Mouse (Mus musculus): Measurements from ENCODE around the gene Gm37240. TPM values are rescaled to one million over a fixed set of nuclear protein-coding genes. Genes with fewer than 3 reads are reported as not detected.
"Not testable (repeated sequence)": the region's sequence is repeated elsewhere in the genome, so short reads cannot be mapped to it uniquely, and the experiment has no call there.

Gene Gm37240
- polyA plus RNA-seq, 1 experiment from 2014 or later = 0.16 TPM

GRCm38 (mm10) chr3:84582023-84582912 lies 1305.0 kb downstream of the Gm37240 start, which contains the start of gene Arfip1:
TSS of gene Arfip1 (minus strand) at chr3:84582625.
- under 1% methylated on average over 67 of the region's 70 CpGs for WGBS

GRCm38 (mm10) chr3:84581696-84582022 lies 1305.7 kb downstream of the Gm37240 start:
- Histone ChIP-seq H3K36me3 (no peaks in the 10 kb centered on the region), H3K27ac (peak overlapping the region; percentile 91), H3K27me3 (no peaks in the 10 kb centered on the region), H3K4me3 (replicated peaks) (peak overlapping the region; percentile 88), H3K4me1 (replicated peaks) (peaks cover 31% of the 10 kb centered on the region), H3K4me2 (replicated peaks) (peak overlapping the region; percentile 95), H3K9me3 (no peaks in the 10 kb centered on the region), H3K9ac (replicated peaks) (peak overlapping the region; percentile 85)
- WGBS = 0% methylated on average over 4 of the region's 4 CpGs
- ATAC-seq = no peak

More at GRCm38 (mm10) chr3:84582023-84582912, 1305.0 kb downstream of the Gm37240 start, which contains the start of gene Arfip1:
- peaks cover 31% of the 10 kb centered on the region for H3K4me1 ChIP-seq (replicated peaks)
- peak; percentile 100 for ATAC-seq
- H3K9ac ChIP-seq (replicated peaks) = peak within 1 kb of the TSS; percentile 85
- H3K36me3 ChIP-seq = no peaks in the 10 kb centered on the region
- no peaks in the 10 kb centered on the region for H3K9me3 ChIP-seq
- peak within 1 kb of the TSS; percentile 91 for H3K27ac ChIP-seq
- H3K27me3 ChIP-seq = no peaks in the 10 kb centered on the region
- peak within 1 kb of the TSS; percentile 95 for H3K4me2 ChIP-seq (replicated peaks)
- peak within 1 kb of the TSS; percentile 88 for H3K4me3 ChIP-seq (replicated peaks)

- no peak overlapping the region for H3K27ac ChIP-seq
- H3K27me3 ChIP-seq = no peaks in the 10 kb centered on the region
- ATAC-seq = no peak
- no peaks in the 10 kb centered on the region for H3K36me3 ChIP-seq
- 67% methylated on average over 4 of the region's 4 CpGs for WGBS
- H3K4me1 ChIP-seq (replicated peaks) = peaks cover 31% of the 10 kb centered on the region
- H3K4me2 ChIP-seq (replicated peaks) = peak overlapping the region; percentile 95
- H3K9me3 ChIP-seq = no peaks in the 10 kb centered on the region
- H3K4me3 ChIP-seq (replicated peaks) = peak overlapping the region; percentile 88; the same call in 1 of the 2 replicates
- no peak overlapping the region for H3K9ac ChIP-seq (replicated peaks)
Measured at GRCm38 (mm10) chr3:84580716-84581115, 1306.6 kb downstream of the Gm37240 start.

- H3K4me3 ChIP-seq (replicated peaks) = no peak overlapping the region
- H3K4me2 ChIP-seq (replicated peaks) = no peak overlapping the region
- WGBS = 94% methylated on average over 3 of the region's 3 CpGs
- H3K36me3 ChIP-seq = no peaks in the 10 kb centered on the region
- no peaks in the 10 kb centered on the region for H3K27me3 ChIP-seq
- H3K4me1 ChIP-seq (replicated peaks) = no peaks in the 10 kb centered on the region
- H3K9me3 ChIP-seq = no peaks in the 10 kb centered on the region
- ATAC-seq = no peak
- no peak overlapping the region for H3K9ac ChIP-seq (replicated peaks)
- no peak overlapping the region for H3K27ac ChIP-seq
Measured at GRCm38 (mm10) chr3:84570501-84570900, 1316.8 kb downstream of the Gm37240 start.

- H3K9ac ChIP-seq (replicated peaks) = no peak overlapping the region
- no peaks in the 10 kb centered on the region for H3K36me3 ChIP-seq
- no peaks in the 10 kb centered on the region for H3K4me1 ChIP-seq (replicated peaks)
- H3K4me3 ChIP-seq (replicated peaks) = no peak overlapping the region
- no peaks in the 10 kb centered on the region for H3K27me3 ChIP-seq
- 89% methylated on average over 6 of the region's 6 CpGs for WGBS
- no peak overlapping the region for H3K4me2 ChIP-seq (replicated peaks)
- no peak overlapping the region for H3K27ac ChIP-seq
- H3K9me3 ChIP-seq = no peaks in the 10 kb centered on the region
- no peak for ATAC-seq
Measured at GRCm38 (mm10) chr3:84569587-84569986, 1317.7 kb downstream of the Gm37240 start.

- ATAC-seq = no peak
- H3K27ac ChIP-seq = no peak overlapping the region
- no peaks in the 10 kb centered on the region for H3K4me1 ChIP-seq (replicated peaks)
- 94% methylated on average over 6 of the region's 6 CpGs for WGBS
- H3K36me3 ChIP-seq = no peaks in the 10 kb centered on the region
- no peak overlapping the region for H3K4me2 ChIP-seq (replicated peaks)
- H3K4me3 ChIP-seq (replicated peaks) = no peak overlapping the region
- no peak overlapping the region for H3K9ac ChIP-seq (replicated peaks)
- H3K9me3 ChIP-seq = no peaks in the 10 kb centered on the region
- H3K27me3 ChIP-seq = no peaks in the 10 kb centered on the region
Measured at GRCm38 (mm10) chr3:84568540-84568939, 1318.8 kb downstream of the Gm37240 start.

- no peaks in the 10 kb centered on the region for H3K4me1 ChIP-seq (replicated peaks)
- no peaks in the 10 kb centered on the region for H3K36me3 ChIP-seq
- no peak overlapping the region for H3K9ac ChIP-seq (replicated peaks)
- H3K27ac ChIP-seq = no peak overlapping the region
- WGBS = 95% methylated on average over 4 of the region's 4 CpGs
- no peaks in the 10 kb centered on the region for H3K27me3 ChIP-seq
- H3K4me2 ChIP-seq (replicated peaks) = no peak overlapping the region
- no peak overlapping the region for H3K4me3 ChIP-seq (replicated peaks)
- H3K9me3 ChIP-seq = no peaks in the 10 kb centered on the region
- ATAC-seq = no peak
Measured at GRCm38 (mm10) chr3:84563415-84563814, 1323.9 kb downstream of the Gm37240 start.

GRCm38 (mm10) chr3:84562911-84563310 lies 1324.4 kb downstream of the Gm37240 start:
- not testable (repeated sequence) for H3K27me3 ChIP-seq; ATAC-seq; H3K4me2 ChIP-seq (replicated peaks); H3K27ac ChIP-seq; H3K9me3 ChIP-seq; H3K36me3 ChIP-seq; H3K9ac ChIP-seq (replicated peaks); H3K4me1 ChIP-seq (replicated peaks); H3K4me3 ChIP-seq (replicated peaks)
- WGBS = 92% methylated on average over 2 of the region's 2 CpGs

GRCm38 (mm10) chr3:84558301-84558700 lies 1329.0 kb downstream of the Gm37240 start:
- WGBS = 94% methylated on average over 3 of the region's 3 CpGs
- Histone ChIP-seq H3K9me3 (no peaks in the 10 kb centered on the region), H3K27ac (no peak overlapping the region), H3K36me3 (no peaks in the 10 kb centered on the region), H3K4me2 (replicated peaks) (no peak overlapping the region), H3K27me3 (no peaks in the 10 kb centered on the region), H3K4me1 (replicated peaks) (no peaks in the 10 kb centered on the region), H3K9ac (replicated peaks) (no peak overlapping the region), H3K4me3 (replicated peaks) (no peak overlapping the region)
- ATAC-seq = no peak

GRCm38 (mm10) chr3:84555780-84556179 lies 1331.5 kb downstream of the Gm37240 start:
- Histone ChIP-seq H3K9ac (replicated peaks) (no peak overlapping the region), H3K27ac (no peak overlapping the region), H3K27me3 (no peaks in the 10 kb centered on the region), H3K4me3 (replicated peaks) (no peak overlapping the region), H3K4me2 (replicated peaks) (no peak overlapping the region), H3K36me3 (no peaks in the 10 kb centered on the region), H3K4me1 (replicated peaks) (no peaks in the 10 kb centered on the region), H3K9me3 (no peaks in the 10 kb centered on the region)
- ATAC-seq = no peak
- 90% methylated on average over 3 of the region's 3 CpGs for WGBS

- H3K4me1 ChIP-seq (replicated peaks) = no peaks in the 10 kb centered on the region
- no peaks in the 10 kb centered on the region for H3K9me3 ChIP-seq
- no peaks in the 10 kb centered on the region for H3K27me3 ChIP-seq
- no peaks in the 10 kb centered on the region for H3K36me3 ChIP-seq
- 83% methylated on average over 8 of the region's 8 CpGs for WGBS
- no peak overlapping the region for H3K4me2 ChIP-seq (replicated peaks)
- H3K4me3 ChIP-seq (replicated peaks) = no peak overlapping the region
- H3K9ac ChIP-seq (replicated peaks) = no peak overlapping the region
- ATAC-seq = no peak
- no peak overlapping the region for H3K27ac ChIP-seq
Measured at GRCm38 (mm10) chr3:84547177-84547576, 1340.1 kb downstream of the Gm37240 start.

GRCm38 (mm10) chr3:84542450-84542849 lies 1344.9 kb downstream of the Gm37240 start:
- 29% methylated on average over 3 of the region's 3 CpGs for WGBS
- H3K27ac ChIP-seq; H3K9me3 ChIP-seq; H3K4me3 ChIP-seq (replicated peaks); H3K4me2 ChIP-seq (replicated peaks); H3K27me3 ChIP-seq; H3K36me3 ChIP-seq; H3K4me1 ChIP-seq (replicated peaks); ATAC-seq; H3K9ac ChIP-seq (replicated peaks): not testable (repeated sequence)

Data from midbrain, embryonic 13.5 days (tissue).